Mouse (Mus musculus) megakaryocyte, embryonic 14.5 days (primary cell): ENCODE measurements around the gene Anapc15-ps.

ENCODE experiments used
- FLI1 ChIP-seq: IDR thresholded peaks from 2 replicates; pipeline ENCODE4 v1.6.1; 2012; ENCODE audit warnings: low read length, inconsistent platforms, mixed read lengths
- GATA1 ChIP-seq: IDR thresholded peaks from 3 replicates; pipeline ENCODE4 v1.6.1; 2012; ENCODE audit warnings: mixed read lengths, low read length, inconsistent platforms, borderline replicate concordance

- TF ChIP-seq GATA1 (no peak), FLI1 (no peak)
Measured at GRCm38 (mm10) chr10:95670781-95671780, 2.2 kb downstream of the Anapc15-ps start.
